Mouse (Mus musculus): ENCODE measurements around the gene Pla2g12b.

Pla2g12b gene

DNA sequence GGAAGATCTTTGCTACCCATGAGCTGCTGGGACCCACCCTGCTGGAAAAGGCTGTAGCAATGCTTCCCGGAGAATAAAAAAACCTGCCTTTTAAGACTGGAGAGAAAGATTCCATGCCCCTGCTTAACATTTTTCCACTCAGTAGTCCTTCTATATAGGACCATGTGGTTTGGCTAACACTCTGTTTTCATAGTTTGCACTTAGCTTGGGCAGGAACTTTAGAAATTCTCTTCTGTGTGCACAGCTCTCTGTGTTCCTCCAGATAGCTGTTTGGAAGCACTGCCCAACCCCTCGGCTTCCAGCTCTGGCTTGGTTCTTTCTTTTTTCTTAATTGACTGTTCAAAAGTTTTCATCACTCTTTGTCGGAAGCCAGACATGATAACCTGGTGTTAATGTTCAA lies 13.2 kb downstream of the Pla2g12b start:
- no peak for DNase-seq

DNA sequence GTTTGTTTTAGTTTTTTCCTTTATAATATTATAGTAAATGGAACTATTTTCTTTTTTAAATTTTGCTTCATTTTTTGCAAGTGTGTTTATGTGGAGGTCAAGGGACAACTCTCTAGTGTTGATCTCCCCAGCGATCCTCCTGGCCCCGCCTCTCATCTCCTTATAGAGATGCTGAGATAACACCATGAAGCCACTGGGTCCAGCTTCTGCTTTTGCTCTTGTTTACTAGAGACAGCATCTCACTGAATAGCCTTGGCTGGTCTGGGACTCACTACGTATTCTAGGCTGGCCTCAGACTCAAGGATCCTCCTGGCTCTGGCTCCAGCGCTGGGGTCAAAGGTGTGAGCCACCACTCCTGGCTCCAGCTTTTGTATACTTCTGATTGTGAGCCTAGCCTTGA lies 16.1 kb downstream of the Pla2g12b start:
- no peak for DNase-seq

DNA sequence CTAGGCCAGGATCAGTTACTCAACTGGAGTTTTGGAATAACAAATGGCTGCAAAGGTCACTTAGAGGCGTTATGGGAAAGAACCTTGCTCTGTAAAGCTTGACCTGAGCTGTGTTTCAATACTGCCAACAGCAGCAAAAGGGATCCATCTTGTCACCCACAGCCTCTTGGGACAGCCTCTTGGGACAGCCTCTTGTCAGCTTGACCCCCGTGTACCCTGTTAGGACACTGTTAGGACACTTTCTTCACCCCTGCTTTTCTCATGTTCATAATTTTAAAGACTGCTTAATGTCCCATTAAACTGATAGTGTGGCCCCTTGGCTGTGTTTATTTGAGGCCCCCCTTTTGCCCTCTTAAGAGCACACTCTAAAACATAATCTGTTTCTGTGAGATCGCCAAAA lies 21.0 kb downstream of the Pla2g12b start:
- DNase-seq: no peak

DNA sequence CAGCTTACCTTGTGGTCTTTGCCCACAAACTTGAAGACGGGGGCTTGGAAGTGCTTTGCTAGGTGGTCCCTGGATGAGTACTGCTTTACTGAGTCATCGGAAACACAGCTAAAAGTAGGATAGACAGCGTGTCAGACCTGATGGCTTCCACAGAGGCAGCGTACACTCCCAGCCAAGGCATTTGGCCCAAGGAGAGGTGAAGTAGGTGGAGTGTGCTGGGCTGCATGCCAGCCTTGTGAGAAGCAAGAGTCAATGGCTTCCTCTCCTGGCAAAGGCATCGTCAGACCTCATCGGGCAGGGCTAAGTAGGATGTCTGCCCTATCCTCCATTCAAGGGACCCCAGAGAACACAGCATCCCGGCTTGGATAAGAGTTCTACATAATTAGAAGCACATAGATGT lies 21.9 kb downstream of the Pla2g12b start:
- DNase-seq: peak; percentile 77 to 86

DNA sequence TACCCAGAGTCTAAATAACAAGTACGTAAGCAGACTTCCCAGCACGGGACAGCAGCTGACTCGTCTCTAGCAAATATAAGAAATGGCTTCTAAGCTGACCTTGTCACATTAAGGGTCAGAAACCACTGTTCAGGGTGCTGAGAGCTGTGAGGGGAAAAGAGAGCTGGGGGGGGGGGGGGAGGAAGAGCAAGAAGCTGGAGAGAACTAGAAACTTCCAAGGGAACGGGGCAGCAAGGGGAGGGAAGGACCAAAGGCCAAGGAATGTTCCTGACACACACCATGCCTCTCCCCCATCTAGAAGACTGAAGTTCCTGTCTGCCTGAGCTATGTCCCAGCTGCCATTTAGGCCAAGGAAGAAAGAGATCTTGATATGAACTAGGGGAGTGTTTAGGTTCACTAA lies 22.9 kb downstream of the Pla2g12b start:
- DNase-seq: no peak

DNA sequence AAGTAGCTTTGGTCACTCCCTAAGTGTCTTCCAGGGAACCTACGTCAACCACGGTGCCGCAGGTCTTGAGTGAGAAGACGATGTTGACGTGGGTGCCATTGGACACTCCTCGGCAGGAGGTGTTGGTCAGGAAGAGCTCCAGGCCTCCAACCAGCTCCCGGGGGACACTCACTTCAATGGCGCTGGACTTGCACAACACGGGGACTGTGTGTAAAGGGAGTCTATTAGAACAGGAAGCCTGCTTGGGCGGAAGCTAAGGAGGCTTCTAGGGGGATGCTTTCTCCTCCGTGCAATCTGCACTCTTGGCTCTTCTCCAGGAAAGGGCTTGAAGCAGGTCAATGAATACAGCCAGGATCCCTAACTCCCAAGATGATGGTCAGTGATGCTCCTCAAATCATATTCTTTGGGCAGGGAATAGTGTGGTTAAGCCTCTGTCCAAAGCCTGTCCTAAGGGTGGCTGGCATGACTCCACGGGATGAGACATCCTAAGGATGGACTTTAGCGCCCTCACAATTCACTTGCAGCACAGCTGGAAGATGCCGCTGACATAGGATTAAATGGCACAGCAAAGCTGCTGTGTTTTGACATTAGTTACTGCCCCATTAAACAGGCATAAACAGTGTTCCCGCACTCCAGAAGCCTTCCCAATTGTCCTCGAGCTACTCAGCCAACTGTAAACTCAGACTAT lies 26.1 kb downstream of the Pla2g12b start:
- no peak for DNase-seq

DNA sequence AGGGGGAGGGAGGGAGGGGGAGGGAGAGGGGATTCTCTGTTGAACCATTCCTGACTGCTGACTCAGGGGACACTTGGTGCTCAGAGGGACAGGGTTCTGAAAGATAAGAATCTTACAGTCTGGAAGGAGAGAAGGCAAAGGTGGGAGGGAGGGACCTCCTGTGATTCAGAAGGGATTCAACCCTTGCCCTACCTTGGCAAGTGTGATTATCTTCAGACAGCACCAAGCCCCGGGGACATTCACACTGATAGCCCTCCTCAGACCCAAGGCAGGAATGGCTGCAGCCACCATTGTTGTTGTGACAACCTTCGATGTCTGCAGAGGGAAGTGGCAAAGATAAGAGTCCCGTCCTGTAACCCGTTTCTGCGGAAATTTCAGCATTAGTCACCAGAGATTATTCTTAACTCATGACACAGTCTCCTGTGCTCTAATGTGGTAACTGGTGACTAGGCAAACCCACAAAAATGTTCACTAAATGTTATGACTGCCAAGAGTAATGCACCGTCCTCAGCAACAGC lies 27.3 kb downstream of the Pla2g12b start:
- DNase-seq: no peak

DNA sequence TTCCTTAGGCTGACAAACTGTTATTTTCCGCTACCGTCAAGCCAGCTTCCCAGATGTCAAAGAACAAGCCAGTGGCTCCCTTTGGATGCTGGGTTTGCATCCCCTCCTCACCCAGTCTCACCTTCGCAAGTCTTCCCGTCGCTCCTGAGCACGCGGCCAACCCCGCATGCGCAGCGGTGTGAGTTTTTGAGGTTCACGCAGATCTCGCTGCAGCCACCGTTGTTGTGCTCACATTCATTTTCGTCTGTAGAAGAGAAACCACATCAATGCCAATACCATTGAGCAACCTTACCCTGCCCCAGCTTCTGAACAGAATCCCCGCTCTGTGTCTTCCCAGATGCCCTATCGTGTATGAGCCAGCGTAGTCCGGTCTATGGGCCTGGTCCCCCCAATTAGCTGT lies 32.3 kb downstream of the Pla2g12b start:
- DNase-seq: no peak

DNA sequence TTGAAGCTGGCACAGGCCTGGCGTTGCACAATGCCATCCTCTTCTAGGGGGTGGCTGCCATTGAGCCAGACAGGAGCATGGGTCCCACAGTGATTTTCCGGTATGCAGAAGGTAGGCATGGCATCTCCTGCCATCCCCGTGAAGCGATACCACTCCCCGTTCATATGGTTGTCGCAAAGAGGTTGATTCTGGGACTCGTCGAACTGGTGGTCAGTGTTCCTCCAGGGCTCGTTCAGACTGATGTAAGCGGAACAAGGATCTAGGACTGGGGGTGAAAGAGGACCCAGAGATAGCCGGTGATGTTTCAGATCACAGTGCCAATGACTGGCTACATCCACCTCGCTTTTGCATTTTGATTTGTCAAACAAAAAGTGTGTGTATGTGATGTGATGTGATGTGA lies 35.2 kb downstream of the Pla2g12b start:
- DNase-seq: no peak

DNA sequence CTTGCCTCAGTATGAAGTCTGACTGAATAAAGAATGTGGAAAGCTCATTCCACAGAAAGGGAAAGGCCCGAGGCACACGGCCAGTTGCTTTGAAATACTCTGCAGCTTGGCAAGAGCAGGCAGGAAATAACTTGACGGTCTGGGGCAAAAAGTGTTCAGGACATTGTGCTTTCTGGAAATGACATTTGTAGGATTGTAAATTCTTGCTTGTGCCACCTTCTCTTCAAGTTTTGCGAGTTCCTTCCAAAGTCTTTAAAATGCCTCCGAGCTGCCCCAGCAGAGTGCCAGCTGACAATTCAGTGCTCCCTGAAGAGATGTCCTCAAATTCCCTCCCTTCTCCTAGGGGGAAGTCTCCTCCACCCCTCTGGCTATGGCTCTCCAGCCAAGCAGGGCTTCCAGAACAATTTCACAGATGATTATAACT lies 36.1 kb downstream of the Pla2g12b start:
- no peak for DNase-seq

DNA sequence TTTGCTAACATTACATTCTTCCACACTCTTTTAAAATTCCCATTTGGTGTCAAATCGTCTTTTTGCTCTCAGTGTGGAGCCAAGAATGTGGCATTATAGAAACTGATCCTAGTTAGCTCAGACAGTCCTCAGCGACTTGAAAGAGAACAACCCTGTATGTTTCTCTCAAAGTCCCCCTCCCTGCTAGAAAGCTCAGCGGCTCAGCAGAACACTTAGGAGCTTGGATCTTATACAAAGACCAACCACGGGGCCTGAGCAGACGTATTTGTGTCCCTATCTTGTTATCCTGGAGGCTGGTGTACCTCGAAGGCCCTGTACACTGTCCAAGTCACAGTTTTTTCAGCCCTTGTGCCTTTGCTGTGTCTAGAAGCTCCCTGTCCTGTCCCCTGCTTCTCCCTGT lies 36.7 kb downstream of the Pla2g12b start:
- DNase-seq: no peak

DNA sequence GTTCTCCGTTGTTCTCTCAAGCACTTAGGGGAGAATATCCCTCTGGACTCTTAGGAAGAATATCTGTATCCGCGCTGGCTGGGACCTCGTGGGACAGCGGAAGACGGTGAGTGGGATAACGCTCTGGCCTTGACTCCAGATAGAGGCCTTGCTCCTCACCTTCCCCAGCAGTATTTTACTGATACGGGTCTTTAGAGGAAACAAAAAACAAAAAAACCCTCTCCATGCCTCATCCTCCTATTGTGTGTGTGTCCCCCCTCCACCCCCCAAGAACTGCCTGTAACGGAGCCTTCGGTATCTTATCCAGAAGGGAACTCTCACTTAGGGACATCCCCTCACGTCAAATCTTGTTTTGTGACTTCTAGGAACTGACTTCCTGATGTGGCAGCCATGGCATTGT lies 38.3 kb downstream of the Pla2g12b start, which contains the start of gene Oit3:
Oit3 (minus strand) TSS at position 44 of the 400 bp plus-strand sequence.
- no peak for DNase-seq

DNA sequence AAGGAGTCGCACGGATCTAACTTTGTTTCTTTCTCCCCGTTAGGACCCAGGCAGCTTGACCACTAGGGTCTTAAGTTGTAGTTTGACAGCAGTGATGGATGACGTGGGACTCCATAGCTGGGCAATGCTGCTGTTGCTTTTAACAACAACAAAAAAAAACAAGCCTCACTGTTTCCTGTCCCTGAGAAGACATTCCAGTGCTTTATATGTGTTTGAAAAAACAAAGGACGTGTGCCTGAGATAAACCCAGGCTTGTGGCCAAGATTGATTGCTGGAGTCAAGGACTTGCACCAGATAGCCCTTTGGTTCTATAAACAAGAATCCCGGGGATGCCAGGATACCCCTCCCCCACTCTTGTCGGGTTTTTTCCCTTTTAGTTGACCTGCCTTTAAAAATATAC lies 39.8 kb downstream of the Pla2g12b start:
- DNase-seq: no peak

DNA sequence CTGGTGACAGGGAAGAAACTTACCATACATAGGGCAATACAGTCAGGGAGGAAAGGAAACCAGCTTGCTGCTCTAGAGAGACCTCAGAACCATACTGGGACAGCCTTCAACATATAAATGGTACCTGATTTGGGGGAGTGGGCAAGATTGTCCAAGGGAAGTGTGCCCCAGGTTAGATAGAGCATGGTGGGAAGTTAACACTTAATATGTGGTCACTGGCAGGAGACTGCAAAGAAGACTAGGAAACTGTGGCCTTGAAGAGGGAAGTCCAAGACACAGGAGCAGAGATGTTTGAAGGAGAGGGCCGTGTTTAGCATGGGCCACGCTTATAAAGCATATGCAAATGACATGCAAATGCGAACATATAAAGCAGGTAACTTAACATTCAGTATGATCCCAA lies 40.6 kb downstream of the Pla2g12b start:
- no peak for DNase-seq

DNA sequence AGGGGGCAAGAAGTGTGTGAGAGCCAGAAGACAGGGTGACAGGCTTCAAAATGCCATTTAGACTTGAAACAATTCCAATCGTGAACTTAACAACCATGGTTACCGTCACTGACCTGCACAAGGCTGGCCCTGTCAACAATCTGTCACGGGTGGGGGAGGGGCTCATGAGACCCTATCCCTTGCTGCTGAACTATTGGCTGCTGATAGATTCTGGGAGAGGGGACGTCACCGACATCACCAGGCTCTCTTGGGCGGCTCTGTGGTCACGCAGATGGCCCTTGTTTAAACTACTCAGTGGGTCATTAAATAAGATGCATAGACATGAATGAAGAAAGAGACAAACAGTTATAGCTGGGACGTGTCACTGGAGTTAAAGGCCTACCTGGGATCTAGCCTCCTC lies 41.2 kb downstream of the Pla2g12b start:
- no peak for DNase-seq

DNA sequence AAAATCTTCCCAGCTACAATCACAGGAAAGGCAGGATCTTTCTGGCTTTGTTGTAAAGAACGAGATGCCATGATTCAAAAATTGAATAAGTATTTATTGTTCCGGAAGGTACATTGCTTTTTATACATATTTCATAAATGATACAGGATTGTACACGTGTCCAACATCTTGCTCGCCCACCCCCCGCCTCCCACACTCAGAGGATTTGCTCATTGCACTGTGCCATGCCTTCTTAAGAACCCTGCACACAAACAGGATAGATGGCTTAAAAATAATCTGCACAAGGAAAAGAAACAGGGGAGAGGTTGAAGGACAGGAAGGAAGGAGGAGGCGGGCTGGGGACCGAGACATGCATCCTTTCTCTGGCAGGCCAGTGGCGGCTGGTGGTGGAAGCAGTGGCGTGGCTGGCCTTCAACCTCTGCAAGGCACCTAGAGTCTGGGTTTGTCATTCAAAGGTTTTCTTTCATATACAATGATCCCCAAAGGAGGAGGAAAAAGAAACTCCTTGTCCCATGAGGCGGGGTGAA lies 43.5 kb downstream of the Pla2g12b start:
- no peak for DNase-seq

DNA sequence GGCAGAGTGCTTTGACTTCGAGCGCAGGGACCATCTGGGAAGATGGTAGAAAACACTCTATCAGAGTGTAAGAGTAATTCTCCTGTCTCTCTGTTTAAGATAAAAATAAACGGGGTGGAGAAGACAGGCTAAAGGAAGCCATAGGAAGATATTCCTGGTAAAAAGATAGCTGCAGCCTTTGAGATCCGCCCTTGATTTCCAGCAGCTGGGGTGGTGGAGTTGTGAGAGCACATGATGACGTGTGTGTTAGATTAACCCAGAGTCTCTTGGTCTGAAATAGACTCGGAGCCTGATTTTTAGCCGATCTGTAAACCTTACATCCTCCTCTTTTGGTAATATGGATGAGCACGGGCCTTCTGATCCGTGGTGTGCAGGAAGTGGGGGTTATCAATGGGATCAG lies 44.1 kb downstream of the Pla2g12b start:
- no peak for DNase-seq

DNA sequence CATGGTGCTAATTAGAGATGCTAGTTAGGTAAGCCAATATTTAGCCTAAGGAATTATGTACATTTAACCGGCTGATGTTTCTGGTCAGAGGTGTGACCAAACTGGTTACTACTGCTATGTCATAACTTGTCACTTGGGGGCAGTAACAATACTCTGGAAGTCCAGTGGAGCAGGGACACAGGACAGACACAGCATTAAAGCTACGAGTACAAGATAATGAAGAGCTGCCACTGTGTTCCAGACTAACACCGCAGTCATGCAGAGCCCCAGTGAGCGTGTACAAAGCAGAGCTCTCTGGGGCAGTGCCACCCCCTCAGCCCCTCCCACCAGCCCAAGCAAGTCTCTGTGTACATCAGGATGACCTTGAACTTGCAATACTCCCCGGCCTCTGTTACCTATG lies 48.4 kb downstream of the Pla2g12b start:
- peak in 1 of 2 experiments; percentile 31 for DNase-seq

DNA sequence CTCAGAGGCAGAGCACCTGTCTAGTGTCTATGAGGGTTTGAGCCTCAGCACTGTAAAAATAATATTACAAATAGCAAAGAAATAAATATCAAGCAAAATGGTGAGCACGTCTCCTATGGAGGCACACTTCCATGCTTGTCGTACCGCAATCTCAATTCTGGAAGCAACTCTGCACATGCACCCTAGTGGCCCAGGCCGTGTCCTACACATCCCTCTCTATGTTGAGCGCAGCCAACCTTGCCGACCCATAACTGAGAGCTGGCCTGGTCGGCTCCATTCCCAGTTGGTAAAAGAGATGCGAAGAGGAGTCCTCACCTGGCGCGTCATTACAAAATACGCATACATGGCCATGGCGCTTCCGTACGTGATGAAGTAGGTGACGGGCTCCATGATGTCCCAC lies 51.2 kb downstream of the Pla2g12b start:
- DNase-seq: no peak

DNA sequence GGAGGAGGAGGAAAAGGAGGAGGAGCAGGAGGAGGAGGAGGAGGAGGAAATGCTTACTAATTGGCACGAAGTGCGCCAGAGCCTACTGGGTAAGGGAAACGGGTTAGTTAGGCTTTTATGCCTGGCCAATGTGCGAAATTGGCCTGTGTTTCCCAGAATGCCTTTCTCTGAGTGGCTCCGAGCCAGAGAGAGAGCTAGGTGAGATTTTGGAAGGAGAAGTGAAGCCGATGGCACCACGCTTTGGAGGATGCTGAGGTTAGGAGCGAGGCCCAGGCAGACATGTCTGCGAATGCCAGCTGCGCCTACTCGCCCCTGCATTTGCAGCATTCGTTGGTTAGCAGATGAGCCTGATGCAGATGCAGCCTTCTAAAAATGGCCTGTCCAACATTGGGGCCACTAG lies 56.3 kb downstream of the Pla2g12b start:
- peak; percentile 59 to 66 for DNase-seq

DNA sequence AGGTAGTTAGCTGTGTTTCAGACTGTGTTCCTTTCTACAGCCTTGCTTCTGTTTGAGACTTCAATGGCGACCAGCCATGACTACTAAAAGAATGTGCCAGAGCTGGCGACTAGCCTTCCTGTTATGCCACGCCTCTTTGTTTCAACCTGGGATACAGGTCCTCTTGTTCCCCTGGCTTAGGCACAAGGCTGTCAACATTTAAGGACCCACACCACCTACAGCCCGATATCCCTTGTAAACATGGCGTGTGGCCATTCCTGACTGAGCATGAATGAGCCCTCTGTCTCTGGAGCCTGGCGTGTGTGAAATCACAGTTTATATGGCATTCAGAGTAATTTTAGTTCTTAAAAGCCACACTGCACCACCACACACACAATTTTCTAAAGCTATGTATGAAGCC lies 58.8 kb downstream of the Pla2g12b start:
- DNase-seq: no peak

DNA sequence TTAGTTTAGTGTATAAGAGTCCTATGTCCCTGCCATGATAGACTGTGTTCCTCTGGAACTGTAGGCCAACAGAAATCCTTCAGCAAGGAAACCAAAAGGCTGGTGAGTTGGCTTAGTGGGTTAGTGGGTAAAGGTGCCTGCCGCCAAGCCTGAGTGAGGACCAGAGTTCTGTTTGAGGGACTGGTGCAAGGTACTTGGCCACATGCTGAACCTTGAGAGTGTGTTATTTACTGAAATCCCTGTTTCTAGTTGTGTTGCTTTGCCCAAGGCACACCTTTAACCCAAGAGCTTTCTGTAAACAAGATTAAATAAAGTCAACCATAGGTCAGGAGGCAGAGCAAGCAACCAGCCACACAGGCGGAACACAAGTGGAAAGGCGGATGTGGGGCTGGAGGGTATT lies 62.1 kb downstream of the Pla2g12b start:
- no peak for DNase-seq

DNA sequence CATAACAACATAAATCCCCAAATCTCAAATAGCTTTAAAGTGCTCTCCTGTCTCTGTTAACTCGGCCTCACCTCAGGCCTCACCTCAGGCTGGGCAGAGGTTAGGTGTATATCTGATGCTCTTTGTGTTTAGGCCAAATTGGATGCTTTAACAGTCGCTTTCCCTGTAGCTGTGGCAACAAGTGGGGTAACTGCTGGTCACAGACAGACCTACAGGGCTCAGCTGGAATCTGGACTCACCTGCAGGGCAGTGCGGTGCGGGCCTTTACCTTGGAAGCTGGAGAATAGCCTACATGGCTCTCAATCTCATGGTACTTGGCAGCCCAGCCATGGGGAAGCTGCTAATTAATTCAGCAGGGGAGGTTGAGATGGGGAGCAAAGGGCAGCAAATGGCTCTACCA lies 63.2 kb downstream of the Pla2g12b start:
- DNase-seq: no peak

DNA sequence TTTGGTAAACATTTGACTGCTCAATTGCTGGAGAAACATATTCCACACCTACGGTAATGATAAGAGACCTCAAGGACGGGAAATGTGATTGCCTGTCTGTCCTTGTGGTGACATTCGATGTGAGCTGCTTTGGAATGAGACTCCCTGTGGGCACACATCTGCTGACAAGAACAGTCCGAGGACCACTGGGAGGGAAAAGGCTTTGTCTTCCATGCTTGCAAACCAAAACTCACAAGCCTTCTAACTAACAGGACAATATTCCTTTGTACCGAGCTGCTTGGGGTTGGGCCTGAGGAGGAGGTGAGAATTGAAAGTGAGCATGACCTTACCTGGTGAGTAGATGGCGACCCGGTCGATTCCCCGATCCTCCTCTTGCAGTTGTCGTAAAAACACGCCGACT lies 63.8 kb downstream of the Pla2g12b start:
- DNase-seq: no peak

DNA sequence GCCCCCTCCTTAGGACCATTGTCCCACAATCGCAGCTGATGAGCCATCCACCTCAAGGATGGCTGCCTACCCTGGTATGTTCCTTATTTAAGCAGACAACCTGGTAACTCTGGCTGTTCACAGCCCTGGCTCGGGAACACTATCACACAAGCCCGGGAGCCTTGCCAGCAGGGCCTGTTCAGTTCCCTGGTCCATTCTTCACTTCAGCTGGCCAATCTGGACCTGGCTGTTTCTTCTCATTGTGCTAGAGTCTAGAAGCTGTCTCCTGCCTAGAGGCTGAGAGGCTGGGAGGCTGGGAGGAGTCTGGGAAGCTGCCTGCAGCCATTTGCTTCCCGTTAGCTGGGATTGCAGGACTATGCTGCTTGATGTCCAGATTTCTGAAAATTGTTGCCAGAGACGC lies 67.0 kb downstream of the Pla2g12b start:
- DNase-seq: peak; percentile 80 to 88
